Mouse (Mus musculus) ES-Bruce4 (cell line): ENCODE data around the gene Khsrp.

Experiments
- EP300 ChIP-seq: IDR thresholded peaks from 2 replicates; pipeline ENCODE4 v1.6.1; 2011; ENCODE audit warnings: low read depth, low read length; ENCODE audit not compliant: insufficient read depth
- POLR2A ChIP-seq: IDR thresholded peaks from one replicate; pipeline ENCODE4 v1.8.1; 2011; ENCODE audit warnings: low read length; ENCODE audit not compliant: insufficient read depth

DNA sequence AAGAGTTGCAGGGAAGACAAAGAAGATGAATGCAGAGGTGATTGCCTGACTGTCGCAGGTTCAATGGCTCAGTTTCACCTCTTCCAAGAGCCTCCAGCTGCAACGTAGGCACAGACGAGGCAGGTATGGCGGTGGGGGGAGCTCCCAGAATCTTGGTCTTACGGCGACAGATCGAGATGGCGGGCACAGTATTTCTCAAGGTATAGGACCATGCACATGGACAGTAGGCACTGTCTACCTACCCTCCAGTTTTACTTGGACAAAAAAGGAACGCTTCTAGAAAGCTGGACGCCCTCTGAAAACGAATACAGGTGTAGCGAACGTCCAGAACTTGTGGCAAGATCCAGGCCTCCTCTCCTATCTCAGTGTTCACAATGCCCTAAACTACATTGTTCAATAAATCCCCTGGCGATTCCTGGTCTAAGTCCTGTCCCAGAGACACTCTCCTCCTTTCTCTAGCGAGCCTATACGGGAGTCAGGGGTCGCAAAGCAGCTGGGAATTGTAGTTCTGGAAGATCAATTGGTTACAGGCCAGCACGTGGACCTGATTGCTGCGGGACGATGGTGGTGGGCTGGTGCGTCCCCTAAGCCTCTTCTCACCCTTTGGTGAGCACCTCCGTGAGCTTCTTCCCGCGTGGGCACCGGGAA lies 41.7 kb downstream of the Khsrp start:
- no peak for TF ChIP-seq POLR2A
- TF ChIP-seq EP300 = no peak
